Mouse (Mus musculus): ENCODE measurements around the gene Dnase1l1.

The Dnase1l1 gene

DNA sequence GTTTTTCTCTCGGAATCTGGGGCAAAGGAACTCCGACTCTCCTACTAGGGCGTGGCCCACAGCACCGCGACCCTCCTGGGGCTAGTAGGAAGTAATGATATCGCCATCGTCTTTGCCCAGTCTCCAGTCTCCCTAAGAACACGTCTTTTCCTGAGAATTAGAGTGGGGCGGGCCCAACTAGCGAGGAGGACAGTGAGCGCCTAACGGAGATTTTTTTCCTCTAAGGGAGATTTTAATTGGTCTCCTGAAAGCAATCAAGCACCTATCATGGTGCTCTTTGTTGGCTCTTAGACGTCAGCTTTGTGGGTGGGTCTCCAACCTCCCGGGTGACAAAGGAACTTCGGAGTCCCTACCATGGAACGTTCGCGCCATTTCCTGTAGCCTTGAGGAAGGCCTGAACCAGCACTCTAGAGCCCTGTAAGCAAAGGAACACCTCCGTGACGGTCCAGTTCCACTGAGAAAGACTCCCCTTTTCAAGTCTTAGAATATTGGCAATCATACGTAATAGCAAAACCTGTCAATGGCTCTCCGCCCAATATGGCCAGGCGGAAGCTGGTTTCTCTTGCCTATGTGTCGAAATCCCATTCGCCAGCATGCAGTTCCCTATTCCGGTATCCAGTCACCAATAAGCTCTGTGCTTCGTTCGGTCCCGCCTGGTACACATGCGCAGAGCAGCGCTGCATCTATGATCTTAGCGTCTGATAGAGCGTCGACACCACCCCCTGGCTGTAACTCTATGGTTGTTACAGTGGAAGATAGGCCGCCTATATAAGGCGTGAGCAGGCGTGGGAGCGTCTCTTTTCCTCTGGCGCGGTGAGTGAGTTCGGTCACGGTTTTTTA is 11.9 kb downstream of the Dnase1l1 start, which contains the start of gene Rpl10:
Rpl10 (plus strand) TSS at position 751 of the 840 bp plus-strand sequence.
- peak; percentile 86 for DNase-seq (ENCODE audit: low spot score)

DNA sequence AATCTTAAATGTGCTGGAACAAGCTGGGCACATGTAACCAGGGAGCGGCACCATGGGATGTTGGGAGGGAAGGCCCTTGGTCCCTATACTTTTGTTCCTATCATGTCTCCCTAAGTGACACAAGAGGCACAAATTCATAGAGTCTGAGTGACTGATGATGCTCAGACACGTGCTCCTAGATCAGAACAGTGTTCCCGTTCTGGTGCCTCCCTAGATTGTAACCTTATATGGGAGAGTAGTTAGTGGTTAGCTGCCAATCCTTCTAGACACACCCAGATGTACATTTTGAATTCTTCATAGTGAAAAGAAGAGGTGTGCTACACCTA is 12.4 kb downstream of the Dnase1l1 start:
- no peak for DNase-seq (ENCODE audit: low spot score)

DNA sequence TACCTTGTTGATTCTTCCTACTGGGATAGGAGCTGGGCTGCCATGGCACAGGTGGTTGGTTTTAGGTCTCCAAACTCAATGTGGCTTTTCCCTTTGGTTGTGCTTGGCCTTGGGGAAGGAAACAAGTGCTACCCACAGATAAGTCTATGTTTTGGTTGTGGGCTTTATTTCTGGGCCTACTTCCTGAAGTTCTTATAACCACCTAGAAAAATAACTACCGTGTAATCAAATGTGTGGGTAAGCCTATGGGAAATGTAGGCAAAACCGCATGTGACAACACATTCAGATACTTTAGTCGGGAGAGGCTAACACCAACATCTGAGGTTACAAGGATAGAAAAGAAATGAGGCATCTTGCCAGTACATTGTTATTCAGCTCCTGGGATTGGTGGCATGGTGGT is 24.4 kb downstream of the Dnase1l1 start:
- DNase-seq (ENCODE audit: low spot score) = no peak

- no peak for DNase-seq (ENCODE audit: low spot score)
Measured at GRCm38 (mm10) chrX:74254888-74255565, 27.1 kb downstream of the Dnase1l1 start.

- DNase-seq (ENCODE audit: low spot score) = peak; percentile 84
Measured at GRCm38 (mm10) chrX:74254153-74254887, 27.8 kb downstream of the Dnase1l1 start, which contains the start of gene Emd. TSS of gene Emd (plus strand) at chrX:74254687.

DNA sequence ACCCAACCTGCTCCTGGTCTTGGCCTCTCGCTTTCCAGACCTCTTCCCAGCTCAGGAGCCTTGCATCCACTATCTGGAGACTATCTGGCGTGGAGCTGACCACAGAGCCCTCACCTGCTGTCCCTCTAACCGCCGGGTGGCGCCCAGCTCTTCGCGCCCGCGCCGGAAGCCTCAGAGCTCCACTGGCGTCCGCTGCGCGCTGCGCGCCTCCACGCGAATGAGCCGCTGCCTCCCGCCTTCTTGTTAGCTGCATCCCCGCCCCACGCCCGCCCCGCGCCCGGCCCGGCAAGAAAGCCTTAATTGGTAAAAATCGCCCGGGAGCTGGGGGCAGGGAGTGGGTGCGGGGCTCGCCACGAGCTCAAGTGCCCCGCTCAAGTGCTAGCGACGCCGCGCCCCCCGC is 32.5 kb downstream of the Dnase1l1 start, which contains the start of gene Flna:
Flna (minus strand) TSS at position 206 of the 400 bp plus-strand sequence.
- DNase-seq (ENCODE audit: low spot score) = peak; percentile 75

DNA sequence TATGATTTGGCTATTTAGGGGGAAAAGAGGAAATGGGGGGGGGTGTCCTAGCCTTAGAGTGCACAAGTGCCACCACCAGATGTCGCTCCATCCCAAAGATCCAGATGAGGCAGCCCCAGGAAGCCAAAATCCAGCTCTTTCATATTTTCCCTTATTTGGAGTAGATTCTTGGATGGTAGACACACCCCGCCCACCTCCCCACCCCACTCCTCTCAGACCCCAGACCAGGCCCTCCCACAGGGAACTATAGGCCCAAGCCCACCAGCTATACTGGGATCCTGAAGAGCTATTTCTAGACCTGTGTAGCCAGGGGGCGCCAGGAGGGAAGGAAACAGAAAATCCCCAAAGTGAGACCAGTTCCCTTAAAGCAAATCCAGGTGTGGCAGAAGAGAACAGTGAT is 33.5 kb downstream of the Dnase1l1 start:
- peak; percentile 79 for DNase-seq (ENCODE audit: low spot score)

DNA sequence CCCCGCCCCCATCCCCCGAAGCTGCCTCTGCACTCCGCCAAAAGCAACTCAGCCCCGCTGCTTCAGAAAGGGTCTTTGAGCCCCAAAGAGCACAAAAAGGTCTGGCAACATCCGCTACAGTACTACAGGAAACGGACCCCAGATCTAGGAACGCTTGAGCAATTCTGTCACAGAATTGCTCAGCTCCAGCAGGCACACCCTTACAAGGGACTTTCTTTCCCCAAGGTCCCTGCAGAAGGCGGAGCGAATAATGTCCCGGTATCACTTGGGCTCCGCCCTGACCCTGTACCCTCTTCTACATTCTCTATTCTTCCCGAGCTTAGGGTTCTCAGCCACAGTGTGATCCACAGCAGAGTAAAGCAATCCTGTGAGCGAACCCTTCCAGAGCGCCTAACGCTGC is 35.4 kb downstream of the Dnase1l1 start:
- no peak for DNase-seq (ENCODE audit: low spot score)

- peak; percentile 87 for DNase-seq (ENCODE audit: low spot score)
Measured at GRCm38 (mm10) chrX:74246213-74246681, 35.9 kb downstream of the Dnase1l1 start.

- peak; percentile 86 for DNase-seq (ENCODE audit: low spot score)
Measured at GRCm38 (mm10) chrX:74245687-74246086, 36.5 kb downstream of the Dnase1l1 start.

GRCm38 (mm10) chrX:74245107-74245506 is 37.0 kb downstream of the Dnase1l1 start:
- no peak for DNase-seq (ENCODE audit: low spot score)

- peak; percentile 47 for DNase-seq (ENCODE audit: low spot score)
Measured at GRCm38 (mm10) chrX:74244614-74245083, 37.5 kb downstream of the Dnase1l1 start.

DNA sequence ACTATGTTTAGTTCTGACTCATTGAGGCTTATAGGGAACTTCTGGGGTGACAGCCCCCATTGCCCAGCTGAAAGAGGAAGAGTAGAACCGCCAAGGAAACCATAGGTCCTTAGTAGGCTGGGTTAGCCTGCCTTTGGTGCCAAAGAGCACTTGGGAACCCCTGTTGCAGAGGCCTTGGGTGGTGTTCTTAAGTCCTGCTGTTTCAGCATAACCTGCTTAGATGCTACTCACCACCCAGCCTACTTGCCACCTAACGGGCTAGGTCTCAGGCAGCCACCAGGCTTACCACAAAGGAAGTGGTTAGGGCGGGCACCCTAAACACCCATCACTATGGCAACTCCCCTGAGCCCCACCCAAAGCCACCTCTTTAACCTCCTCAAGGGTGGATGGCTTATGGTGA is 38.3 kb downstream of the Dnase1l1 start:
- DNase-seq (ENCODE audit: low spot score) = no peak

DNA sequence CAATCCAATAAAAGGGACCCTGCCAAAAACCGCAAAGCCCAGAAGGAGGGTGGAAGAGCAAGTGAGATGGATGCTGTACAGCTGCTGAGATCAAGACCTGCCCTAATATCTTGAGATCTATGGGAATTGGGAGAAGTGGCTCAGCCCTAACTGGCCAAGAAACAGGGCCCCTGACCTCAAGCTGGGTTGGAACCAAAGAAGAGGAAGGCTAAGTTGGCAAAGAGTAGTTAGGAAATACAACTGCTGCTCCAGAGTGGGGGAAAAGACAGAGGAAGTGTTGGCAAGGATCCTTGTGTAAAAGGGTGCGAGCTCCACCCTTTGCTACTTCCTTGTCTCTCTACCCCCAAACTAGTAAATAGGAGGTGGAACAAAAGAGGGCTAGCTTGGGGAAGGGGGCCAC is 38.7 kb downstream of the Dnase1l1 start:
- no peak for DNase-seq (ENCODE audit: low spot score)

DNA sequence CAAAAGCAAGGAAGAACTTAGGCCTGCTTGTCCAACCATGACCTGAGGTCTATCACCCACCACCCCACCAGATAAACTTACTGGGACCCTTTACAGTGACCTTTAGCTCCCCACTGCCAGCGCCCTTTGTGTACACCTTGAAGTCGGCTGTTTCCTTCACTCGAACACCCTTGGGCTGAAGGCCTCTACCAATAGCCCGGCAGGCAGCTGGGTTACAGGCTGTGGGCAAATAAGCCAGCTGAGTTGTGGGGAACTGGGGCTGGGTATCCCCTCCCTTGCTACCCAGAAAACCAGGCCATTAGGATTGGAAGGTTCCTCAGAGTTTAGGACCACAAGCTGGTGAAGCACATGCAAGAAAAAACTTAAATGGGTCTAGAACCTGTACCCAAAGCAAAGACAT is 41.8 kb downstream of the Dnase1l1 start:
- DNase-seq (ENCODE audit: low spot score) = no peak

DNA sequence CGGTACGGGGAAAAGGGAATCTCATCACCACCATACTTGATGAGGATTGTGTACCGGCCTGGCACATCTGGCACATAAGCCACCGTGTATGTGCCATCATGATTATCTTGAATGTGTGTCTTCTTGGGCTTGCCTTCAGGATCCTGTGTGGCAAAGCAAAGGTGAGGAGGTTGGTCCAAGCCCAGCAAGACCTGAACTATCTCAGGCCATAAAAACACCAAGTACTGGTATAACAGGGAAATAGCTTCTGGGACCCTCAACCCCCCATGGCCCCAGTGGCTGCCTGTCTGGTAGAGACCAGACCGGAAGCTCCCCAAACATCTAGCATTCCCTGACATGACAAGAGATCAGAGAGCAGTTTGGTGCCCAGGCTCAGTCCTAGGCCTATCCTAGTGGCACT is 48.9 kb downstream of the Dnase1l1 start:
- no peak for DNase-seq (ENCODE audit: low spot score)

GRCm38 (mm10) chrX:74230038-74230437 is 52.1 kb downstream of the Dnase1l1 start:
- DNase-seq (ENCODE audit: low spot score) = no peak
